Mouse (Mus musculus) thymus, postnatal 4 days (tissue): ENCODE measurements at regions not wholly inside any gene's neighbourhood (a gene's known extent, or its start where the extent isn't known, plus 50 kb on each side); places are given as distances from the start of the nearest gene placed in this dataset.

Experiments used
- DNase-seq: peaks from one replicate; pipeline ENCODE4 v3.0.0; 2021

DNA sequence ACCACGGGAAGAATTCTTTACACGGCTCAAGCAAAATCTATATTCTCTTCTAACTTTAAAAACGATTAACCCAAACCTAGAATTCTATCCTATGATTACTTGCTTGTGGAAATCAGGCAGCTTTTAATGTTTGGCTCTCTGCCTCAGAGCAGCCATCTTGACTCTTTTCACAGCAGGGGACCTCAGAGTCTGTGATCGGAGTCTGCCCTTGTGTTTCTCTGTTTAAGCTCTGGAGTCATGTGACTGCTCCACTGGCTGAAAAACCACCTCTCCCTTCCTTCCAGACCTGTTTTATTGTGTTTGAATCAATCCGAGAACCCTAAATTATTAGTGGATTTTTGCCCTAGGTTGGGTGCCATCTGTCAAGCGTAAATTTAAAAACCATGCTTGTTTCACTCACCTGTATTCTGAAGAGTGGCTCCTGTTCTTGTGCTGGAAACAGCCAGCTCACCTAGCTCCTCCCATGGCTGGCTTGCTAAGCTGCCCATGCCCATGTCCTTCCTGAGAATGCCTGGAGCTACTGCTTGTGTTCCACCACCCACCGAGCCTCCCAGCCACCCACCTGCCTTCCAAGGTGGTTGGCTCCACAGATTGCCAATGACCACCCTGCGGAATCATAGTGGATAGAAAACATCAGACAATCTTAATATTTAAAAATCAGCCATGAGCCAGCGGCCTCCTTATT is 62.6 kb downstream of the Perp start:
- no peak for DNase-seq

GRCm38 (mm10) chr10:18909307-18909706 is 64.5 kb downstream of the Perp start:
- DNase-seq, result no peak

- DNase-seq, result peak; percentile 76
Observed at GRCm38 (mm10) chr10:18910898-18911297, 66.1 kb downstream of the Perp start.

GRCm38 (mm10) chr10:18917120-18917616 is 72.3 kb downstream of the Perp start:
- peak; percentile 69 for DNase-seq

DNA sequence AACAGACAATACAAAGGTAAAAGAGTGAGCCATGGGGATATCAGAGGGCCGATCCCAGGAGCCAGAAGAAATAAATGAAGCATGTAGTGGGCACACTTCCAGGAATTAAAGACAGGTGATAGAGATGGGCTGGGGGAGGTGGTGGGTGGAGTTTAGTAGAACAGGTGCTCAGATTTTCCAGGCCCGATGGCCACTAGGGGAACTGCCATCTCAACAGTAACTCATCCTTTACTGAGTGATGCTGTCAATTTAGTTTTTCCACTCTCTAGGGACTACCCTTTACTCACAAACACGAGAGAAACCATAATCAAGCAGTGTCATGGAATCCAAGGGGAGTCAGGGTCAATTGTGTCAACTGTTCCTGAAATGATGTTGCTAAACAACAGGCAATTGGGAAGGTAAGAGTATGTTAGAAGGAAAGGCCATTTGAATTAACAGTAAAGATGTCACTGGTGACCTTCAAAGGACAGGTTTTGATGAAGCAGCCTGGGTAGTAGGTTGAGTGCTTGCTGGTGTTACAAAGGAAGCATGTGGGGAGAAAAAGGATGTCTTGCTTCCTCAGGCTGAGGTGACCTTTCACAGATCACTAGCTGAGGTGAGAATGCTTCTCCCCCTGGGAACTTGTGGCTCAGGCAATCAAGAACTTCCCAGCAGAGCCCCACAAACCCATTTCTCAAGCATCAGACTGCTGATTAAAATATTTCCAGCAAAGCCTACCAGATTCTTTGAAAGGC is 78.4 kb downstream of the Perp start:
- no peak for DNase-seq

GRCm38 (mm10) chr10:18927811-18928210 is 83.0 kb downstream of the Perp start:
- DNase-seq, result no peak

DNA sequence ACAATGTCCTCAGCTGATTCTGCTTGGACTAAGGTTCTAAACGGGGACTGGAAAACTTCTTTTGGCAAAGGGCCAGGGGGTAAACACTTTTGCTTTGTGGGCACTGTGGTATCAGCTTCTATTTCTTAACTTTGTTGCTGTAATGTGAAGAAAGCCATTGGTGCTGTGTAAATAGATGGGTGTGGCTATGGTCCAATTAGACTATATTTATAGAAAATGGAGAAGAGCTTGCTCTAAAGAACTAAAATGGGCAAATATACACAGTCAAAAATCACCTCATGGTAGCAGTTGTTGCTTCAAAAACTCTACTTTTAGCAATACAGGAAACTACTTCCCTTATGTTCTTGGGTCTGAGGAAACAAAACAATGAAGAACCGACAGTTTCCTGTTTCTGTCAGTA is 84.1 kb downstream of the Tnfaip3 start:
- no peak for DNase-seq

DNA sequence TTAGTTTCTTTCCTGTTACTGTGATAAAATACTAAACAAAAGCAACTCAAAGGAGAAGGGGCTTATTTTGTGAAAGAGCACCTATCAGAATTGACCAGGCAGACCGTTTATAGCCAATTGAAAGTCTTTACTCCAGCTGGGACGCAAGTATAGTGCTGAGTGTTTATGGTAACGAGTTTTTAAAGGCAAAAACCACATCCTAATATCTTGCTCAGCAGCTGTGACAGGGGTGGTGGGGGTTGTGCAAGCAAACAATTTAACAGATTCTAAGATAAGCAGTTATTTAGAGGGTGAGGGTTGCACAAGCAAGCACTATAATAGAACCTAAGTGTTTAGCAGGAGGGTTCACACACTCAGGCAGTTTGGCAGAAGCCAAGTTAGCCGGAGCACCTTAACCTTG is 74.0 kb downstream of the Tnfaip3 start:
- no peak for DNase-seq

DNA sequence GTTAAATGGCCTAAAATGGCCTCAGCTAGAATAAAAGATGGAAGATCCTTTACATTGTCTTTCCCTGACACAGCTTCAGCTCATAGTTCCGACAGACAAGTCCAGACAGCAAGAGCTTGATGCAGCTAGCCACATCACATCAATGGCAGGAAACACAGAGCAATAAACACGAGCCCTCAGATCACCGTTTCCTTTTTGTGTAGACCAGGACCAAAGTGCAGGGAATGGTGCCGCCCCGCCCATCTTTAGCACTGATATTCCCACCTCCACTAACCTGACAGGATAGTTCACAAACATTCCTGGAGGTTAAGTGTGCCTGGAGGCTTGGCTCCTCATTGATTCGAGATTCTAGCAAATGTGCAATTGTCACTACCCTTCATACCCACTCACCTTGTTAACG is 73.5 kb downstream of the Tnfaip3 start:
- no peak for DNase-seq

DNA sequence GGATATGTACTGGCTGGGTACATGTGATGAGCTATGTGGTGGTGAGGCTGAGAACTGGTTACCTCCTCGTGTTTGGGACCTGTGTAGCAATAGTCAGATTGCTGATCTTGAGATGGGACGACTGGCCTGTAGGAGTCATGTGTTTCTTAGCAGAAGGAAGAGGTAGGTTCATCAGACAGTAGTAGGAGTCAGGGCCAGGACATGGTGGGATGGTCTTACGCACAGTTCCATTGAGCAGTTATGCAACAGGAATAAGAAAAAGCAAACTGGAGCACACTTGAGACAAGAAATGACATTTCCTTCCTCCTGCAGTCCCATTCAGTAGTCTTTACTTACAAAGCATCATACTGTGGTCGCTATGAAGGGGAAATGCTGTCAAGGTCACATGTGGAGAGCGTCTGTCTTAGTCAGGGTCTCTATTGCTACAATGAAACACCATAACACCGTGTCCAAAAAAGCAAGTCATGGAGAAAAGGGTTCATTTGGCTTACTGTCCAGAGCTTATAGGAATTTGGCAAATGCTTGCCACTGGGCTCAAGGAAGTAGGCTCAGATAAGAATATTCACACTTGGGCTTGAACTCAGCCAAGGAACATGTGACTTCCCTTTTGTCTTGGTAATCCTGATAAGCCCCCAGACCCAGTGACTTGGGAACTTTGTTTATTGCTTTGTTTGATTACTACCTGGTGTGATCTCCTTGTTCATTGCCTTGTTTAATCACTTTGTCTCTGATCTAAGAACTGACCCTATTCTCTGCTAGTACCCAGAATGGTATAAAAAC is 72.0 kb downstream of the Tnfaip3 start:
- no peak for DNase-seq

DNA sequence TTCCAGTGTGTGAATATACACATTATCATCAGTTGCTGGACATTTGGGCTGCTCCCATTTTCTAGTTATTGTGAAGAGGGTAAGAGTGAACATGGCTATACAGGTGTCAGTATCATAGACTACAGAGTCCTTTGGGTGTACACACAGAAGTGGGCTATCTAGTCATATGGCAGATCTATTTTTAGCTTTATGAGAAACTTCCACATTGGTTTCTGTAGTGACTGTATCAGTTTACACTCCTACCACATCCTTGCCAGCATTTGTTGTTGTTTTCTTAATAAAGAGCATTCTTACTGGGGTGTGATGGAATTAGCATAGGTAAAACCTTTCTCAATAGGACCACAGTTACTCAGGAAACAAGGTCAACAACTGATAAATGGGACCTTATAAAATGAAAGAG is 68.7 kb downstream of the Tnfaip3 start:
- no peak for DNase-seq
